Mouse (Mus musculus): ENCODE data around the gene Tada2b.

- TF ChIP-seq CHD2 (IDR thresholded peaks at IDR 0.05; ENCODE audit: low read depth, low read length) = no peak
- no peak for TF ChIP-seq ZNF384 (IDR thresholded peaks at IDR 0.05; ENCODE audit: low read depth, low read length)
- no peak for TF ChIP-seq ZC3H11A (IDR thresholded peaks at IDR 0.05; ENCODE audit: borderline replicate concordance, low read depth, low read length)
- no peak for TF ChIP-seq MAFK (IDR thresholded peaks at IDR 0.05; ENCODE audit: insufficient read depth, low read depth, low read length)
Observed at GRCm38 (mm10) chr5:36515558-36515957, 31.5 kb upstream of the Tada2b start.
